Mouse (Mus musculus): Measurements from ENCODE around the gene Palm2. TPM values are rescaled to one million over a fixed set of nuclear protein-coding genes. Genes with fewer than 3 reads are reported as not detected.

The Palm2 gene
- polyA plus RNA-seq, 1 experiment = 0.95 TPM

DNA sequence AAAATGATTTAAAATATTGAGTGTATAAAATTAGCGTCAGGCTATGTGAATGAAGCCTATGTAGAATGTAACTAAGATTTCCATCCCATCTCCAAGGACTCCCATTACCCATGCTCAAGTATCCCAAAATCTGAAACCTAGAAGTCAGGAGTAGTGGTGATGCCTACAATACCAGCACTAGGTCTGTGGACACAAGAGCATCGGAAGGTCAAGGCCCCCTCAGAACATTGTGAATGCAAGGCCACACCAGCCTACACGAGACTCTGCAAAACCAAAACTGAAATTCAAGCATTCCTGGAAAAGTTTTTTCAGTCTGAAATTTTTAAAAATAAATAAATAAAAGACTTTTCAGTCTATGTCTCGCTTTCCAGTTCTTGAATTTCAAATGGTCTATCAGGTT, 238.5 kb downstream of the Palm2 start:
- no peak for TF ChIP-seq CTCF (IDR thresholded peaks at IDR 0.05; ENCODE audit: low read depth, low read length)
- H3K4me3 ChIP-seq (ENCODE audit: insufficient read depth, low read length) = no peak overlapping the region
- H3K4me1 ChIP-seq (ENCODE audit: control insufficient read depth, insufficient read depth, low read length) = no peaks in the 10 kb centered on the region
- no peak overlapping the region for H3K27ac ChIP-seq (ENCODE audit: insufficient read depth, low read depth, low read length)

- Histone ChIP-seq H3K4me3 (ENCODE audit: insufficient read depth, low read length) (no peak overlapping the region), H3K27ac (ENCODE audit: insufficient read depth, low read depth, low read length) (no peak overlapping the region), H3K4me1 (ENCODE audit: control insufficient read depth, insufficient read depth, low read length) (no peaks in the 10 kb centered on the region)
- TF ChIP-seq CTCF (IDR thresholded peaks at IDR 0.05; ENCODE audit: low read depth, low read length) = peak; percentile 66
- TF ChIP-seq POLR2A (IDR thresholded peaks at IDR 0.05; ENCODE audit: borderline replicate concordance, low read depth, low read length) = no peak
Measured at GRCm38 (mm10) chr4:57672996-57673906, 239.2 kb downstream of the Palm2 start.

- H3K4me1 ChIP-seq (ENCODE audit: control insufficient read depth, insufficient read depth, low read length) = no peaks in the 10 kb centered on the region
- H3K27ac ChIP-seq (ENCODE audit: insufficient read depth, low read depth, low read length) = no peak overlapping the region
- no peak overlapping the region for H3K4me3 ChIP-seq (ENCODE audit: insufficient read depth, low read length)
- TF ChIP-seq POLR2A (IDR thresholded peaks at IDR 0.05; ENCODE audit: borderline replicate concordance, low read depth, low read length) = no peak
Measured at GRCm38 (mm10) chr4:57674351-57674750, 240.3 kb downstream of the Palm2 start.

DNA sequence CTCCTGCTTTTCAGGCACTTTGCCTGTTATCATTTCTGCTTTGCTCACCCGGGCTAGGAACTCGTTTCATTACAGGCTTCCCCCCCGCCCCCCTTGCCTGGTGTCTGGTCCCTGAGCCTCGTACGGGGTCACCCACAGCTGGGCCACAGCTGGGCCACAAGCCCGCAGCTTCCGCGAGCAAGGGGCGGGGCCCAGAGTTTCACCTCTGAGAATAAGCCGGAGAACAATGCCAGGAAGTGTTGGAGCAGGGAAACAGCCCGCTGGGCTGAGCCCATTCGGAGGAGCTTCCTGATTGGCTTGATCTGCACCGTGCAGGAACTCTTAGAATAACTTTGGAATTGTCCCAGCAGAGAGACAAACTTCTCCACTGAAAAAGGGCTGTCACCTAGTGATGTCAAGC, 241.3 kb downstream of the Palm2 start:
- Histone ChIP-seq H3K4me3 (ENCODE audit: insufficient read depth, low read length) (no peak overlapping the region), H3K4me1 (ENCODE audit: control insufficient read depth, insufficient read depth, low read length) (no peaks in the 10 kb centered on the region), H3K27ac (ENCODE audit: insufficient read depth, low read depth, low read length) (no peak overlapping the region)
- no peak for TF ChIP-seq CTCF (IDR thresholded peaks at IDR 0.05; ENCODE audit: low read depth, low read length)
- no peak for TF ChIP-seq POLR2A (IDR thresholded peaks at IDR 0.05; ENCODE audit: borderline replicate concordance, low read depth, low read length)

- H3K4me1 ChIP-seq (ENCODE audit: control insufficient read depth, insufficient read depth, low read length) = no peaks in the 10 kb centered on the region
- no peak overlapping the region for H3K27ac ChIP-seq (ENCODE audit: insufficient read depth, low read depth, low read length)
- H3K4me3 ChIP-seq (ENCODE audit: insufficient read depth, low read length) = no peak overlapping the region
- TF ChIP-seq CTCF (IDR thresholded peaks at IDR 0.05; ENCODE audit: low read depth, low read length) (no peak), POLR2A (IDR thresholded peaks at IDR 0.05; ENCODE audit: borderline replicate concordance, low read depth, low read length) (no peak)
Measured at GRCm38 (mm10) chr4:57677916-57678315, 243.9 kb downstream of the Palm2 start.

DNA sequence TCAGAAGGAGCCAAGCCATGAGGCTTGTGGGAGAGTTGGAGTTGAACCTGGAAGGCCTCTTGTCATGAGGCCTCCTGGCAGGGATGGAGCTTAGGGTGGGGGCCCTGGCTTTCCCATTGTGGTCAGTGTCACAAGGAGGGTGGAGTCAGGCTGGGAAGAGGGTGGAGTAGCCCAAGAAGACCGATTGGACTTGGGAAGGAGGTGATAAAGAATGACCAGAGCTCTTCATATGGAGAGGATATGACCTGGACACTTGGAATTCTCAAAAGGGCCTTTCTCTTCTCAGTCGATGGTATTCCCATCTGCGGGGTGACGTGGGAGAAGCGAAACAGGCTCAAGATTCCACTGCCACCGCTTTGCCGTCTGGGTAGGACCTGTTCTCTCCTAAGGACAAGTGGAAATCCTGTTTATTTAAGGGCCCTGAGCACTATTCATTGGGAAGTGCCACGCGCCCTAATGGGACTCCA, 245.0 kb downstream of the Palm2 start:
- Histone ChIP-seq H3K4me1 (ENCODE audit: control insufficient read depth, insufficient read depth, low read length) (no peaks in the 10 kb centered on the region), H3K27ac (ENCODE audit: insufficient read depth, low read depth, low read length) (no peak overlapping the region), H3K4me3 (ENCODE audit: insufficient read depth, low read length) (no peak overlapping the region)
- TF ChIP-seq POLR2A (IDR thresholded peaks at IDR 0.05; ENCODE audit: borderline replicate concordance, low read depth, low read length) (no peak), CTCF (IDR thresholded peaks at IDR 0.05; ENCODE audit: low read depth, low read length) (no peak)

- no peak overlapping the region for H3K4me3 ChIP-seq (ENCODE audit: insufficient read depth, low read length)
- TF ChIP-seq CTCF (IDR thresholded peaks at IDR 0.05; ENCODE audit: low read depth, low read length) (no peak), POLR2A (IDR thresholded peaks at IDR 0.05; ENCODE audit: borderline replicate concordance, low read depth, low read length) (no peak)
- H3K4me1 ChIP-seq (ENCODE audit: control insufficient read depth, insufficient read depth, low read length) = no peaks in the 10 kb centered on the region
- H3K27ac ChIP-seq (ENCODE audit: insufficient read depth, low read depth, low read length) = no peak overlapping the region
Measured at GRCm38 (mm10) chr4:57680186-57680585, 246.1 kb downstream of the Palm2 start.

- Histone ChIP-seq H3K4me3 (ENCODE audit: insufficient read depth, low read length) (no peak overlapping the region), H3K4me1 (ENCODE audit: control insufficient read depth, insufficient read depth, low read length) (no peaks in the 10 kb centered on the region), H3K27ac (ENCODE audit: insufficient read depth, low read depth, low read length) (no peak overlapping the region)
- no peak for TF ChIP-seq POLR2A (IDR thresholded peaks at IDR 0.05; ENCODE audit: borderline replicate concordance, low read depth, low read length)
- no peak for TF ChIP-seq CTCF (IDR thresholded peaks at IDR 0.05; ENCODE audit: low read depth, low read length)
Measured at GRCm38 (mm10) chr4:57681511-57681910, 247.5 kb downstream of the Palm2 start.

- no peak overlapping the region for H3K4me3 ChIP-seq (ENCODE audit: insufficient read depth, low read length)
- no peaks in the 10 kb centered on the region for H3K4me1 ChIP-seq (ENCODE audit: control insufficient read depth, insufficient read depth, low read length)
- TF ChIP-seq POLR2A (IDR thresholded peaks at IDR 0.05; ENCODE audit: borderline replicate concordance, low read depth, low read length) (no peak), CTCF (IDR thresholded peaks at IDR 0.05; ENCODE audit: low read depth, low read length) (no peak)
- H3K27ac ChIP-seq (ENCODE audit: insufficient read depth, low read depth, low read length) = no peak overlapping the region
Measured at GRCm38 (mm10) chr4:57682341-57682740, 248.3 kb downstream of the Palm2 start.

- TF ChIP-seq POLR2A (IDR thresholded peaks at IDR 0.05; ENCODE audit: borderline replicate concordance, low read depth, low read length) = no peak
- TF ChIP-seq CTCF (IDR thresholded peaks at IDR 0.05; ENCODE audit: low read depth, low read length) = no peak
- H3K4me1 ChIP-seq (ENCODE audit: control insufficient read depth, insufficient read depth, low read length) = no peaks in the 10 kb centered on the region
- H3K4me3 ChIP-seq (ENCODE audit: insufficient read depth, low read length) = no peak overlapping the region
- no peak overlapping the region for H3K27ac ChIP-seq (ENCODE audit: insufficient read depth, low read depth, low read length)
Measured at GRCm38 (mm10) chr4:57682944-57683343, 248.9 kb downstream of the Palm2 start.
